ENCODE assay signal across 8 mouse cellular contexts in the genomic region with DNA sequence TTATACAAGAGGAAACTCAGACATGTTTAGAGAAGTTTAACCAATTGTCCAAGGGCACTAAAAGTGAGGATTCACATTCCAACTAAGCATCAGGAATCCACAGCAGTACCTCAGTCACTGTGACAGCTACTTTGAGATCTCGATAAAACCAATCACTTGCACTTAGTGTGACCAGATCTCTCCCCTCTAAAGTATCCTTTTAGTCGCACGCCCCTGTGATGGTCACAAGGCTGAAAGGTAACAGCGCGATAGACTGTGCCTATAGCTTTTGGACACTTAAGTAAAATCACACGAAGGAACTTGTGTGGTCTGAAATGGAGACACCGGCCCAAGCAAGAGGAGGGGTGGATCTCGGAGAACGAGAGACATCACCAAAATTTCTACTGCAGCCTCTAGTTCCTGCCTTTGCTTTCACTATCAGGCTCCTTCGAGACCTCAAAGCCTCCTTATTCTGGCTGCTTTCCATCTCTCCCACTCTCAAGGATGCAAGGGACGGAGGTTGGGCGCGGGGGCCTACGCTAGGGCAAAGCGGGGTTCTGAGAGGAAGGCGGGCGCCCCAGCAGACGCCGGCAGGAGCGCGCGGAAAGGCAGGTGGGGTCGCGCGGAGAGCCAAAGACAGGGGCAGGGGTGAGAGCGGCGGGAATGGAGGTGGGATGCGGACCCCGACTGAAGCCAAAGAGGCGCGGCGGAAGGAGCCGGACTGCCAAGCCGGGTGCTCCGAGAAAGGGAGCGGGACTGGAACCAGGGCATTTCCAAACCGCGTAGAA. TPM values are rescaled to one million over a fixed set of nuclear protein-coding genes. Genes with fewer than 3 reads are reported as not detected.
DNase-seq lines count a peak whose midpoint lies in the region; ATAC-seq and TF ChIP-seq lines count a peak whose summit lies in the region.

Gene Samd15 (plus strand): TSS at position 518 of the 767 bp plus-strand sequence.

- H3K27ac ChIP-seq in bone marrow macrophage, adult 2 months (ENCODE audit: insufficient read depth, low read depth, low read length): peak within 1 kb of the TSS; percentile 9
- H3K27ac ChIP-seq in forebrain, embryonic 15.5 days (replicated peaks): peak within 1 kb of the TSS; percentile 95
- no peak within 1 kb of the TSS for H3K27ac ChIP-seq in lung, postnatal 0 days (ENCODE audit: low read length)

- WGBS in forebrain, embryonic 15.5 days: under 1% methylated on average over 38 of the region's 38 CpGs
- WGBS in lung, postnatal 0 days: 1% methylated on average over 34 of the region's 38 CpGs

- peak within 1 kb of the TSS; percentile 77 for H3K4me3 ChIP-seq in G1E (ENCODE audit: low read depth, low read length)
- H3K4me3 ChIP-seq in bone marrow macrophage, adult 2 months (ENCODE audit: insufficient read depth, low read length): peak within 1 kb of the TSS; percentile 89
- H3K4me3 ChIP-seq in forebrain, embryonic 15.5 days: peak within 1 kb of the TSS; percentile 81
- H3K4me3 ChIP-seq in lung, postnatal 0 days (ENCODE audit: low read depth, low read length): peak within 1 kb of the TSS; percentile 90

- peak within 1 kb of the TSS; percentile 88 for H3K9ac ChIP-seq in forebrain, embryonic 15.5 days (replicated peaks)
- H3K9ac ChIP-seq in lung, postnatal 0 days (replicated peaks; ENCODE audit: low read depth): peak within 1 kb of the TSS; percentile 80

- TF ChIP-seq POLR2A in bone marrow macrophage, adult 2 months (IDR thresholded peaks at IDR 0.05; ENCODE audit: borderline replicate concordance, low read depth, low read length): no peak

- TF ChIP-seq EP300 in lung, postnatal 0 days (IDR thresholded peaks at IDR 0.05): no peak

- no peak for ATAC-seq in G1E (ENCODE audit: extremely low read depth, insufficient number of reproducible peaks, low FRiP score, poor library complexity, severe bottlenecking)
- ATAC-seq in forebrain, embryonic 15.5 days (replicated peaks): peak; percentile 59
- peak; percentile 18 to 29; a peak in 3 of 4 replicates for ATAC-seq in hematopoietic stem cell, adult 5-6 weeks (replicated peaks in 1 of 2; ENCODE audit: insufficient read depth in 1 of 2, low FRiP score in 2 of 2, low TSS enrichment in 1 of 2, low read depth in 1 of 2, poor library complexity in 2 of 2, severe bottlenecking in 2 of 2)
- ATAC-seq in lung, postnatal 0 days: peak; percentile 55

- H3K4me2 ChIP-seq in forebrain, embryonic 15.5 days (replicated peaks): peak within 1 kb of the TSS; percentile 69
- H3K4me2 ChIP-seq in lung, postnatal 0 days (replicated peaks; ENCODE audit: low read depth, low read length): peak within 1 kb of the TSS; percentile 92

- DNase-seq in G1E (ENCODE audit: low spot score): peak; percentile 37
- DNase-seq in layer of hippocampus, postnatal 25 days (ENCODE audit: extremely low spot score in 1 of 2, low spot score in 1 of 2): peak; percentile 35 to 39
- peak; percentile 66 for DNase-seq in lung, postnatal 0 days (ENCODE audit: low spot score)
- DNase-seq in ovary, postnatal 10 days (ENCODE audit: low spot score): peak; percentile 14
- DNase-seq in urinary bladder, postnatal 36 days (ENCODE audit: low spot score in 2 of 2): peak; percentile 7 to 16

- H3K4me1 ChIP-seq in G1E (ENCODE audit: insufficient read depth, low read depth, low read length): peaks cover 26% of the 10 kb centered on the region
- peaks cover 15% of the 10 kb centered on the region for H3K4me1 ChIP-seq in bone marrow macrophage, adult 2 months (ENCODE audit: control insufficient read depth, insufficient read depth, low read length)
- H3K4me1 ChIP-seq in forebrain, embryonic 15.5 days: peaks cover 18% of the 10 kb centered on the region
- H3K4me1 ChIP-seq in lung, postnatal 0 days (ENCODE audit: insufficient read depth, low read depth, low read length): 0 out of 2 replicates have a peak, but pooled peaks cover 4% of the 10 kb centered on the region

- no peak for TF ChIP-seq CTCF in G1E (IDR thresholded peaks at IDR 0.05; ENCODE audit: low read depth, low read length)
- TF ChIP-seq CTCF in bone marrow macrophage, adult 2 months (IDR thresholded peaks at IDR 0.05; ENCODE audit: low read depth, low read length): no peak
- TF ChIP-seq CTCF in lung, postnatal 0 days (IDR thresholded peaks at IDR 0.05): no peak

- no peaks in the 10 kb centered on the region for H3K27me3 ChIP-seq in G1E (ENCODE audit: insufficient read depth, low read length)
- H3K27me3 ChIP-seq in forebrain, embryonic 15.5 days: no peaks in the 10 kb centered on the region
- no peaks in the 10 kb centered on the region for H3K27me3 ChIP-seq in lung, postnatal 0 days (replicated peaks; ENCODE audit: insufficient read depth, low read length)

- H3K36me3 ChIP-seq in G1E (replicated peaks): peaks cover 3% of the 10 kb centered on the region
- H3K36me3 ChIP-seq in forebrain, embryonic 15.5 days: no peaks in the 10 kb centered on the region
- no peaks in the 10 kb centered on the region for H3K36me3 ChIP-seq in lung, postnatal 0 days (ENCODE audit: insufficient read depth, low read length)

- H3K9me3 ChIP-seq in G1E (replicated peaks): no peaks in the 10 kb centered on the region
- no peaks in the 10 kb centered on the region for H3K9me3 ChIP-seq in forebrain, embryonic 15.5 days
- no peaks in the 10 kb centered on the region for H3K9me3 ChIP-seq in lung, postnatal 0 days (ENCODE audit: low read length)

RNA-seq across cellular contexts. Expression of gene Samd15, which starts in this region (rescaled TPM):
- total RNA-seq in G1E (2014; fragmentation: Nextera tagmentation) (2.8 and 3.2 TPM in 2 replicates), G1E (2017) (1.5 and 2.3 TPM in 2 replicates)
- 0.21 TPM in 1 of 2 replicates, not detected in the other for polyA plus RNA-seq in G1E (2012)
- polyA plus RNA-seq in bone marrow macrophage, adult 2 months (2012; ENCODE audit: insufficient read depth, insufficient read length, missing spikeins): 1.3 TPM in 1 of 2 replicates, not detected in the other
- 1.6 and 2.1 TPM in 2 replicates for polyA plus RNA-seq in forebrain, embryonic 15.5 days (2015; fragmentation: Nextera tagmentation; extraction: Ambion mirVana)
- total RNA-seq in hematopoietic stem cell, adult 5-6 weeks (2017): 0.50 and 3.6 TPM in 2 replicates
- total RNA-seq in layer of hippocampus, postnatal 25 days (2021): 1 to 10 TPM; 2.2 to 3.9 TPM
- polyA plus RNA-seq in lung, postnatal 0 days (2015; fragmentation: Nextera tagmentation; extraction: Ambion mirVana): 1.3 and 1.4 TPM in 2 replicates

Comparison
In these comparisons a context has a peak if more than half of its experiments do, and no peak if none do; other contexts are left out.
1. DNase-seq: peak in every context shown above with its lines; median percentile 66 in lung, postnatal 0 days; 37 in G1E; 37 in layer of hippocampus, postnatal 25 days; 14 in ovary, postnatal 10 days; 12 in urinary bladder, postnatal 36 days.